Mouse (Mus musculus): ENCODE measurements around the gene Kcnk10. TPM values are rescaled to one million over a fixed set of nuclear protein-coding genes. Genes with fewer than 3 reads are reported as not detected.

The Kcnk10 gene
- polyA plus RNA-seq, 1 experiment from 2014 or later: 1.5 TPM

- Histone ChIP-seq H3K9ac (no peak overlapping the region), H3K36me3 (no peaks in the 10 kb centered on the region), H3K27ac (no peak overlapping the region), H3K9me3 (no peaks in the 10 kb centered on the region), H3K27me3 (replicated peaks) (no peaks in the 10 kb centered on the region), H3K4me3 (replicated peaks) (no peak overlapping the region), H3K4me2 (no peak overlapping the region), H3K4me1 (no peaks in the 10 kb centered on the region)
- ATAC-seq (ENCODE audit: insufficient read depth, low FRiP score, low read depth): no peak
- WGBS: 87% methylated on average over 8 of the region's 8 CpGs
Measured at GRCm38 (mm10) chr12:98528635-98529034, 49.5 kb downstream of the Kcnk10 start.

- H3K9ac ChIP-seq: no peak overlapping the region
- no peaks in the 10 kb centered on the region for H3K9me3 ChIP-seq
- H3K4me3 ChIP-seq (replicated peaks): no peak overlapping the region
- no peaks in the 10 kb centered on the region for H3K4me1 ChIP-seq
- ATAC-seq (ENCODE audit: insufficient read depth, low FRiP score, low read depth): no peak
- no peak overlapping the region for H3K27ac ChIP-seq
- no peaks in the 10 kb centered on the region for H3K36me3 ChIP-seq
- 87% methylated on average over 8 of the region's 8 CpGs for WGBS
- no peaks in the 10 kb centered on the region for H3K27me3 ChIP-seq (replicated peaks)
- no peak overlapping the region for H3K4me2 ChIP-seq
Measured at GRCm38 (mm10) chr12:98525361-98525760, 52.7 kb downstream of the Kcnk10 start.

GRCm38 (mm10) chr12:98524331-98525311, 53.5 kb downstream of the Kcnk10 start:
- Histone ChIP-seq H3K27ac (no peak overlapping the region), H3K36me3 (no peaks in the 10 kb centered on the region), H3K27me3 (replicated peaks) (no peaks in the 10 kb centered on the region), H3K9ac (no peak overlapping the region), H3K4me3 (replicated peaks) (no peak overlapping the region), H3K4me2 (no peak overlapping the region), H3K9me3 (no peaks in the 10 kb centered on the region), H3K4me1 (no peaks in the 10 kb centered on the region)
- 66% methylated on average over 13 of the region's 13 CpGs for WGBS
- no peak; the same call in 1 of the 2 replicates for ATAC-seq (ENCODE audit: insufficient read depth, low FRiP score, low read depth)

GRCm38 (mm10) chr12:98521311-98521710, 56.8 kb downstream of the Kcnk10 start:
- Histone ChIP-seq H3K9ac (no peak overlapping the region), H3K4me3 (replicated peaks) (no peak overlapping the region), H3K27ac (no peak overlapping the region), H3K9me3 (no peaks in the 10 kb centered on the region), H3K36me3 (no peaks in the 10 kb centered on the region), H3K4me1 (no peaks in the 10 kb centered on the region), H3K4me2 (no peak overlapping the region), H3K27me3 (replicated peaks) (no peaks in the 10 kb centered on the region)
- 62% methylated on average over 4 of the region's 4 CpGs for WGBS
- ATAC-seq (ENCODE audit: insufficient read depth, low FRiP score, low read depth): no peak

- Histone ChIP-seq H3K4me1 (no peaks in the 10 kb centered on the region), H3K9me3 (no peaks in the 10 kb centered on the region), H3K27me3 (replicated peaks) (no peaks in the 10 kb centered on the region), H3K27ac (no peak overlapping the region), H3K4me3 (replicated peaks) (no peak overlapping the region), H3K9ac (no peak overlapping the region), H3K36me3 (no peaks in the 10 kb centered on the region), H3K4me2 (no peak overlapping the region)
- no peak for ATAC-seq (ENCODE audit: insufficient read depth, low FRiP score, low read depth)
- WGBS: 78% methylated on average over 4 of the region's 4 CpGs
Measured at GRCm38 (mm10) chr12:98520568-98520931, 57.6 kb downstream of the Kcnk10 start.

- Histone ChIP-seq H3K27ac (no peak overlapping the region), H3K9me3 (no peaks in the 10 kb centered on the region), H3K36me3 (no peaks in the 10 kb centered on the region), H3K9ac (no peak overlapping the region), H3K4me1 (no peaks in the 10 kb centered on the region), H3K4me2 (no peak overlapping the region), H3K27me3 (replicated peaks) (no peaks in the 10 kb centered on the region), H3K4me3 (replicated peaks) (no peak overlapping the region)
- ATAC-seq (ENCODE audit: insufficient read depth, low FRiP score, low read depth): no peak
- 72% methylated on average over 7 of the region's 7 CpGs for WGBS
Measured at GRCm38 (mm10) chr12:98519866-98520567, 58.1 kb downstream of the Kcnk10 start.

- WGBS: 62% methylated on average over 4 of the region's 4 CpGs
- no peaks in the 10 kb centered on the region for H3K27me3 ChIP-seq (replicated peaks)
- ATAC-seq (ENCODE audit: insufficient read depth, low FRiP score, low read depth): no peak
- H3K27ac ChIP-seq: no peak overlapping the region
- no peak overlapping the region for H3K4me3 ChIP-seq (replicated peaks)
- H3K4me2 ChIP-seq: no peak overlapping the region
- no peak overlapping the region for H3K9ac ChIP-seq
- no peaks in the 10 kb centered on the region for H3K9me3 ChIP-seq
- H3K36me3 ChIP-seq: no peaks in the 10 kb centered on the region
- no peaks in the 10 kb centered on the region for H3K4me1 ChIP-seq
Measured at GRCm38 (mm10) chr12:98505601-98506000, 72.5 kb downstream of the Kcnk10 start.

- no peak overlapping the region for H3K4me2 ChIP-seq
- no peak overlapping the region for H3K9ac ChIP-seq
- WGBS: 80% methylated on average over 11 of the region's 11 CpGs
- H3K4me3 ChIP-seq (replicated peaks): no peak overlapping the region
- no peak for ATAC-seq (ENCODE audit: insufficient read depth, low FRiP score, low read depth)
- H3K9me3 ChIP-seq: no peaks in the 10 kb centered on the region
- no peaks in the 10 kb centered on the region for H3K27me3 ChIP-seq (replicated peaks)
- H3K4me1 ChIP-seq: no peaks in the 10 kb centered on the region
- no peak overlapping the region for H3K27ac ChIP-seq
- H3K36me3 ChIP-seq: no peaks in the 10 kb centered on the region
Measured at GRCm38 (mm10) chr12:98501528-98502280, 76.4 kb downstream of the Kcnk10 start.

GRCm38 (mm10) chr12:98501045-98501444, 77.1 kb downstream of the Kcnk10 start:
- H3K4me1 ChIP-seq: no peaks in the 10 kb centered on the region
- no peak for ATAC-seq (ENCODE audit: insufficient read depth, low FRiP score, low read depth)
- WGBS: 79% methylated on average over 4 of the region's 4 CpGs
- H3K27ac ChIP-seq: no peak overlapping the region
- H3K36me3 ChIP-seq: no peaks in the 10 kb centered on the region
- H3K4me3 ChIP-seq (replicated peaks): no peak overlapping the region
- H3K9me3 ChIP-seq: no peaks in the 10 kb centered on the region
- H3K27me3 ChIP-seq (replicated peaks): no peaks in the 10 kb centered on the region
- H3K9ac ChIP-seq: no peak overlapping the region
- no peak overlapping the region for H3K4me2 ChIP-seq

GRCm38 (mm10) chr12:98481460-98481859, 96.7 kb downstream of the Kcnk10 start:
- Histone ChIP-seq H3K9me3 (no peaks in the 10 kb centered on the region), H3K27ac (no peak overlapping the region), H3K4me2 (no peak overlapping the region), H3K9ac (no peak overlapping the region), H3K4me3 (replicated peaks) (no peak overlapping the region), H3K36me3 (no peaks in the 10 kb centered on the region), H3K27me3 (replicated peaks) (no peaks in the 10 kb centered on the region), H3K4me1 (no peaks in the 10 kb centered on the region)
- no peak for ATAC-seq (ENCODE audit: insufficient read depth, low FRiP score, low read depth)
- WGBS: 72% methylated on average over 2 of the region's 2 CpGs

GRCm38 (mm10) chr12:98481048-98481447, 97.1 kb downstream of the Kcnk10 start:
- H3K9ac ChIP-seq: no peak overlapping the region
- 77% methylated on average over 5 of the region's 5 CpGs for WGBS
- no peaks in the 10 kb centered on the region for H3K9me3 ChIP-seq
- H3K27me3 ChIP-seq (replicated peaks): no peaks in the 10 kb centered on the region
- no peaks in the 10 kb centered on the region for H3K4me1 ChIP-seq
- H3K4me2 ChIP-seq: no peak overlapping the region
- ATAC-seq (ENCODE audit: insufficient read depth, low FRiP score, low read depth): no peak
- no peaks in the 10 kb centered on the region for H3K36me3 ChIP-seq
- no peak overlapping the region for H3K27ac ChIP-seq
- H3K4me3 ChIP-seq (replicated peaks): no peak overlapping the region
